Mouse (Mus musculus): ENCODE results near the gene Haus6. TPM values are rescaled to one million over a fixed set of nuclear protein-coding genes. Genes with fewer than 3 reads are reported as not detected.

Gene Haus6
- polyA plus RNA-seq, 1 experiment from 2014 or later = 29.2 TPM

DNA sequence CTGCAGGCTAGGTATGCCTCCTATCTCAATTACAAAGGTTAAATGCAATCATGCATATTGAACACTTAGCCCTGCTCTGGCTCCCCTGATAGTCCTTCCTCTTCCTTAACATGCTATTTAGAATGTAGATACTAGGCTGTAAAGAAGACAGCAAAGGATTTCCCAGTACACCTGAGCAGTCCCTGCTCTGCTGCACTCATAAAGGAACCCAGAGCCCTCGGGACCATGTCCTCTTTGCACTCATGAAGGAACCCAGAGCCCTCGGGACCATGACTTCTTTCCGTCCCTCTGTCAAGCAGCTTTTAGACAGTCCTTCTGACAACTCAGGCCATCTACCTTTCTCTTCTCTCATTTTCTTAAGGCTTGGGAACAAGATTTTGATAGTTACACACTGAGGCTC lies 31.3 kb downstream of the Haus6 start:
- Histone ChIP-seq H3K9ac (ENCODE audit: low read length) (no peak overlapping the region), H3K27me3 (ENCODE audit: control insufficient read depth, insufficient read depth, low read length) (no peaks in the 10 kb centered on the region), H3K27ac (ENCODE audit: low read depth, low read length) (no peak overlapping the region), H3K4me1 (ENCODE audit: control insufficient read depth, insufficient read depth, low read length) (peaks cover 8% of the 10 kb centered on the region), H3K4me2 (ENCODE audit: low read depth) (no peak overlapping the region), H3K36me3 (ENCODE audit: control insufficient read depth, insufficient read depth, low read length) (peaks cover 3% of the 10 kb centered on the region; the same call in 1 of the 2 replicates), H3K9me3 (ENCODE audit: control insufficient read depth, low read length) (no peaks in the 10 kb centered on the region), H3K4me3 (ENCODE audit: low read depth, low read length) (no peak overlapping the region)
- ATAC-seq (ENCODE audit: insufficient read depth, low FRiP score, low TSS enrichment) (no peak), DNase-seq (ENCODE audit: low spot score) (no peak)
- WGBS = 79% methylated on average over 3 of the region's 3 CpGs

DNA sequence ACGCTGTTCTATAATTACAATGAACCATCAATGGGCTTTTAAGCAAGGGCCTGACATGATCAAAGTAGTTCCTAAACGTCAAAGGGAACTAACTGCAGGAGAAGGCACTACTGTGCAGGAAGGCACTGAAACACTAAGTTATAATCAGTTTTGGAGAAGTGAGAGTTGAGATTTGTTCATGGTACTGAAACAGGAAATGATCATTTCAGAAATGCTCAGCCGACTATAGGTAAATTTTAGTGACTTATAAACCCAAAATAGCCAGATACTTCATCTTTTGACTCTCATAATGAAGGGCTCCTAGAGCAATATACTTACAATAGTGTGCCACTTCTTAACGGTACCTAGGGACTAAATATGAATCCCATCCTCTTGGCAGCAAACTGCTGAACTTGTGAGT lies 31.8 kb downstream of the Haus6 start:
- no peak overlapping the region for H3K27ac ChIP-seq (ENCODE audit: low read depth, low read length)
- no peak for DNase-seq (ENCODE audit: low spot score)
- no peak for ATAC-seq (ENCODE audit: insufficient read depth, low FRiP score, low TSS enrichment)
- no peak overlapping the region for H3K9ac ChIP-seq (ENCODE audit: low read length)
- peaks cover 3% of the 10 kb centered on the region; the same call in 1 of the 2 replicates for H3K36me3 ChIP-seq (ENCODE audit: control insufficient read depth, insufficient read depth, low read length)
- 60% methylated on average over 4 of the region's 4 CpGs for WGBS
- no peak overlapping the region for H3K4me2 ChIP-seq (ENCODE audit: low read depth)
- no peaks in the 10 kb centered on the region for H3K9me3 ChIP-seq (ENCODE audit: control insufficient read depth, low read length)
- peaks cover 8% of the 10 kb centered on the region for H3K4me1 ChIP-seq (ENCODE audit: control insufficient read depth, insufficient read depth, low read length)
- no peaks in the 10 kb centered on the region for H3K27me3 ChIP-seq (ENCODE audit: control insufficient read depth, insufficient read depth, low read length)
- no peak overlapping the region for H3K4me3 ChIP-seq (ENCODE audit: low read depth, low read length)

DNA sequence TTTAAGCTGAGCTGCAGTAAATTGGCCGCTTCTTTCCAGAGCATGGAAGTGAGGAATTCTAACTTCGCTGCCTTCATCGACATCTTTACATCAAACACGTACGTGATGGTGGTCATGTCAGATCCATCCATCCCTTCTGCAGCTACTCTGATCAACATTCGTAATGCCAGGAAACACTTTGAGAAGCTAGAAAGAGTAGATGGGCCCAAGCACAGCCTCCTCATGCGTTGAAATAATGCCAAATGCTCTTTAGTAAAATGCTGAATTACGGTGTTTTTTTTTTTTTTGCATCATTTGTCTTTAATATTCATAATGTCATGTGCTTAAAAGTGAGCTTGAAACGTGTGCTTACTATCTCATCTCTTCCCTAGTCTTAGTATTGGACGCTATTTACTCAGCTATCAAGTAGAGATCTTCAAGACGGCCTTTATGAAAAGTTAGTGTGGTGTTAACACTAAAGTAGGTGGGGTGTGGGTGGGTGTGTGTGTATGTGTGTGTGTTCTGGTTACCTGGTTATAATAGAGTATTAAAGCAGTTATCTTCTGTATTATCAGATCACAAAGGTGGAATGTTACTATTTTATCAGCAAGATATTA lies 35.1 kb downstream of the Haus6 start:
- no peak for ATAC-seq (ENCODE audit: insufficient read depth, low FRiP score, low TSS enrichment)
- H3K4me2 ChIP-seq (ENCODE audit: low read depth) = peak overlapping the region; percentile 68

DNA sequence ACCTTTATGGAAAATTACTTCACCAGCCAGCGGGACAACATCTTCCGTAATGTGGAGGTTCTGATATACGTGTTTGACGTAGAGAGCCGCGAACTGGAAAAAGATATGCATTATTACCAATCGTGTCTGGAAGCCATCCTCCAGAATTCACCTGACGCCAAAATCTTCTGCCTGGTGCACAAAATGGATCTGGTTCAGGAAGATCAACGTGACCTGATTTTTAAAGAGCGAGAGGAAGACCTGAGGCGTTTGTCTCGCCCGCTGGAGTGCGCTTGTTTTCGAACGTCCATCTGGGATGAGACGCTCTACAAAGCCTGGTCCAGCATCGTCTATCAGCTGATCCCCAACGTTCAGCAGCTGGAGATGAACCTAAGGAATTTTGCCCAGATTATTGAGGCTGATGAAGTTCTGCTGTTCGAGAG lies 35.7 kb downstream of the Haus6 start:
- no peaks in the 10 kb centered on the region for H3K36me3 ChIP-seq (ENCODE audit: control insufficient read depth, insufficient read depth, low read length)
- peak overlapping the region; percentile 97 for H3K27ac ChIP-seq (ENCODE audit: low read depth, low read length)
- DNase-seq (ENCODE audit: low spot score) (peak; percentile 68), ATAC-seq (ENCODE audit: insufficient read depth, low FRiP score, low TSS enrichment) (peak; percentile 7)
- H3K9me3 ChIP-seq (ENCODE audit: control insufficient read depth, low read length) = no peaks in the 10 kb centered on the region
- peak overlapping the region; percentile 68 for H3K4me2 ChIP-seq (ENCODE audit: low read depth)
- under 1% methylated on average over 20 of the region's 20 CpGs for WGBS
- H3K4me1 ChIP-seq (ENCODE audit: control insufficient read depth, insufficient read depth, low read length) = peaks cover 8% of the 10 kb centered on the region
- peak overlapping the region; percentile 93 for H3K9ac ChIP-seq (ENCODE audit: low read length)
- H3K27me3 ChIP-seq (ENCODE audit: control insufficient read depth, insufficient read depth, low read length) = no peaks in the 10 kb centered on the region
- peak overlapping the region; percentile 84 for H3K4me3 ChIP-seq (ENCODE audit: low read depth, low read length)

More for the DNA sequence above, 35.1 kb downstream of the Haus6 start:
- Histone ChIP-seq H3K9me3 (ENCODE audit: control insufficient read depth, low read length) (no peaks in the 10 kb centered on the region), H3K9ac (ENCODE audit: low read length) (peak overlapping the region; percentile 93), H3K27me3 (ENCODE audit: control insufficient read depth, insufficient read depth, low read length) (no peaks in the 10 kb centered on the region), H3K4me1 (ENCODE audit: control insufficient read depth, insufficient read depth, low read length) (peaks cover 8% of the 10 kb centered on the region), H3K4me3 (ENCODE audit: low read depth, low read length) (peak overlapping the region; percentile 84), H3K27ac (ENCODE audit: low read depth, low read length) (no peak overlapping the region), H3K36me3 (ENCODE audit: control insufficient read depth, insufficient read depth, low read length) (no peaks in the 10 kb centered on the region)
- DNase-seq (ENCODE audit: low spot score) = no peak
- 11% methylated on average over 11 of the region's 11 CpGs for WGBS

DNA sequence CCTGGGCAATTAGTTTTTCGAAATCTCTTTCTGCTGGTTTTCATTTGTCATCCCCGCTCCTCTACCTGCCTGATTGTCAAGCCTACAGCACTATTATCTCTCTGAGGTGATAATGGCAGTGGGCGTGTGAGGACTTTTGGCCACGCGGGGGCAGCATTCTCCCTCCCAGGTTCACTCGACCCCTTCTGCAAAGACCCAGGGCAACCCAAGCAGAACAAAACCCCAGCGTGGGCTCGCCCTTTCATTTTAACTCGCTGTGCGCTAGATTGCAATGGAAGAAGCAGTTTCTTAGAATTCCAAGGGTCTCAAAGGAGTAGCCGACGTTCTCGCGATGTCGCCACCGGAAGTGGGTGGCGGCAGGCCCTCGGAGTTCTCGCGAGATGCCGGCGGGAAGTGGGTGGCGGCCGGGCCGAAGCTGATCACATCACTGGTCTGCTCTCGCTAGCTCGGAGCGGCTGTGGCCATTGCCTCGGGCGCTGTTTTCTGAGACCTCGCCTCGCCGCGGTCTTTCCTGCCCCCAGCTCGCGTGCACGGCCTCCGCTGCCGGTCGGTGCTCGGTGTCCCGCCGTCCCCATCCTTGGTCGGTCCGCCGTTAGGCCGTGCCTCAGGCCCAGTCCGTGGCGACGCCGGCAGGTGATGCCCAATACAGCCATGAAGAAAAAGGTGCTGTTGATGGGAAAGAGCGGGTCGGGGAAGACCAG lies 36.4 kb downstream of the Haus6 start, which contains the start of gene Rraga:
Gene Rraga, plus strand, starts transcription at position 386 of the 701 bp plus-strand sequence.
- H3K27ac ChIP-seq (ENCODE audit: low read depth, low read length) = peak within 1 kb of the TSS; percentile 97
- under 1% methylated on average over 53 of the region's 53 CpGs for WGBS
- peak; percentile 97 for DNase-seq (ENCODE audit: low spot score)

DNA sequence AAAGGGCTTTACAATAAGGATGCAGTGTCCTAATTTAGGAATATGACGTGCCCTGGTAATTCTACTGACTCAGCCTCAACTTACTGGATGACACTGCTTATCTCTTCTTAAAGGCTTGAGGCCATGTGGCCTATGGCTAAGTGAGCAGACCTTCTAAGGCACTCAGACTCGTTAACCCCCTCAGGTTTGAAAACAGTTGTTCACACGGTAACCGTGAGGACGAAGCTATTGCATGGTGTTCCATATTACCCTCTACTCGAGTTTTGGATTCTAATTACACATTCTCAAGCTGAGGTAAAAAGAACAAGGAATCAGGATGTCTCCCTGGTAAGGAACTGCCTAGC lies 36.9 kb downstream of the Haus6 start:
- 19% methylated on average over 6 of the region's 6 CpGs for WGBS
- Histone ChIP-seq H3K36me3 (ENCODE audit: control insufficient read depth, insufficient read depth, low read length) (no peaks in the 10 kb centered on the region), H3K27ac (ENCODE audit: low read depth, low read length) (peak overlapping the region; percentile 97), H3K27me3 (ENCODE audit: control insufficient read depth, insufficient read depth, low read length) (no peaks in the 10 kb centered on the region), H3K4me2 (ENCODE audit: low read depth) (peak overlapping the region; percentile 46), H3K9ac (ENCODE audit: low read length) (peak overlapping the region; percentile 93), H3K4me1 (ENCODE audit: control insufficient read depth, insufficient read depth, low read length) (peaks cover 8% of the 10 kb centered on the region), H3K9me3 (ENCODE audit: control insufficient read depth, low read length) (no peaks in the 10 kb centered on the region), H3K4me3 (ENCODE audit: low read depth, low read length) (peak overlapping the region; percentile 84)
- ATAC-seq (ENCODE audit: insufficient read depth, low FRiP score, low TSS enrichment) = peak; percentile 48
- DNase-seq (ENCODE audit: low spot score) = no peak

More for the DNA sequence above, 36.4 kb downstream of the Haus6 start, which contains the start of gene Rraga:
- Histone ChIP-seq H3K4me1 (ENCODE audit: control insufficient read depth, insufficient read depth, low read length) (peaks cover 8% of the 10 kb centered on the region), H3K9ac (ENCODE audit: low read length) (peak within 1 kb of the TSS; percentile 93), H3K36me3 (ENCODE audit: control insufficient read depth, insufficient read depth, low read length) (no peaks in the 10 kb centered on the region), H3K4me2 (ENCODE audit: low read depth) (peak within 1 kb of the TSS; percentile 68), H3K27me3 (ENCODE audit: control insufficient read depth, insufficient read depth, low read length) (no peaks in the 10 kb centered on the region), H3K4me3 (ENCODE audit: low read depth, low read length) (peak within 1 kb of the TSS; percentile 84), H3K9me3 (ENCODE audit: control insufficient read depth, low read length) (no peaks in the 10 kb centered on the region)
- peak; percentile 95 for ATAC-seq (ENCODE audit: insufficient read depth, low FRiP score, low TSS enrichment)

DNA sequence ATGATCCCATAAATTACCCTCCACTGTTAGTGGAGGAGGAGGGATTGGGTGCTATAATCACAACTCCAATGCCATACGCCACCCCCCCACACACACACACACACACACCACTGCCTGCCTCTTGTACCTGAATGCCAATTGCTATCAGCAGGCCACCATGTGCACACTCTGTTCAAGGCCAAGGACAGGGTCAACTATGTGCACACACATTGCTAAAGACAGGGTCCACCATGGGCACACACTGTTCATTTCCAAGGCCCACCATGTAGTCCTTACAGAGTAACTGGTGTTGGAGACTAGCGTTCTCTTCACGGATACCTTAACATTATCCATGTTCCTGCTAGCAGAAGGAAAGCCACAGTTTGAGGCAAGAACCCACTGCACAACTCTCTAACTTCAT lies 50.8 kb downstream of the Haus6 start:
- Histone ChIP-seq H3K36me3 (ENCODE audit: control insufficient read depth, insufficient read depth, low read length) (no peaks in the 10 kb centered on the region), H3K27ac (ENCODE audit: low read depth, low read length) (no peak overlapping the region), H3K27me3 (ENCODE audit: control insufficient read depth, insufficient read depth, low read length) (no peaks in the 10 kb centered on the region), H3K9me3 (ENCODE audit: control insufficient read depth, low read length) (no peaks in the 10 kb centered on the region), H3K9ac (ENCODE audit: low read length) (no peak overlapping the region), H3K4me1 (ENCODE audit: control insufficient read depth, insufficient read depth, low read length) (no peaks in the 10 kb centered on the region), H3K4me2 (ENCODE audit: low read depth) (no peak overlapping the region), H3K4me3 (ENCODE audit: low read depth, low read length) (no peak overlapping the region)
- ATAC-seq (ENCODE audit: insufficient read depth, low FRiP score, low TSS enrichment) = no peak
- WGBS = 96% methylated on average over 3 of the region's 3 CpGs
- DNase-seq (ENCODE audit: low spot score) = no peak

DNA sequence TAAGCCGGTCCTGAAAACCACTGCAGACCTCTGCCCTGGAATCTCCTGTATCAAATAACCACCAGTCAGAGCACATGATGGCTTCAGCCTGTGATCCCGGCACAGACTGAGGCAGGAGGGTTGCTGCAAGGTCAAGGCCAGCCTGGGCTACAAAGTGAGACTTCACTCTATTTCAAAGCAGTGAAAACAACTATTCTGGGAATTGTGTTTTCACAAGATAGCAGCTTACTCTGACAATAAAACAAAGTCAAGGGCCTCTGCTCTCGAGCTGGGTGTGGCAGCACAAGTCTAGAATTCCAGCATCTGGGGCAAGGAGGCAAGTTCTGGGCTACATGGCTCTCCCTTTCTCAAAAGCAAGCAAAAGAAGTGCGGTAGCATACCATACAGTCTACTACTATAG lies 52.8 kb downstream of the Haus6 start:
- 78% methylated on average over 4 of the region's 4 CpGs for WGBS
- H3K27ac ChIP-seq (ENCODE audit: low read depth, low read length) = no peak overlapping the region
- no peaks in the 10 kb centered on the region for H3K4me1 ChIP-seq (ENCODE audit: control insufficient read depth, insufficient read depth, low read length)
- ATAC-seq (ENCODE audit: insufficient read depth, low FRiP score, low TSS enrichment) (no peak), DNase-seq (ENCODE audit: low spot score) (no peak)
- H3K27me3 ChIP-seq (ENCODE audit: control insufficient read depth, insufficient read depth, low read length) = no peaks in the 10 kb centered on the region
- H3K9ac ChIP-seq (ENCODE audit: low read length) = no peak overlapping the region
- H3K4me2 ChIP-seq (ENCODE audit: low read depth) = no peak overlapping the region
- no peak overlapping the region for H3K4me3 ChIP-seq (ENCODE audit: low read depth, low read length)
- H3K9me3 ChIP-seq (ENCODE audit: control insufficient read depth, low read length) = no peaks in the 10 kb centered on the region
- H3K36me3 ChIP-seq (ENCODE audit: control insufficient read depth, insufficient read depth, low read length) = no peaks in the 10 kb centered on the region

DNA sequence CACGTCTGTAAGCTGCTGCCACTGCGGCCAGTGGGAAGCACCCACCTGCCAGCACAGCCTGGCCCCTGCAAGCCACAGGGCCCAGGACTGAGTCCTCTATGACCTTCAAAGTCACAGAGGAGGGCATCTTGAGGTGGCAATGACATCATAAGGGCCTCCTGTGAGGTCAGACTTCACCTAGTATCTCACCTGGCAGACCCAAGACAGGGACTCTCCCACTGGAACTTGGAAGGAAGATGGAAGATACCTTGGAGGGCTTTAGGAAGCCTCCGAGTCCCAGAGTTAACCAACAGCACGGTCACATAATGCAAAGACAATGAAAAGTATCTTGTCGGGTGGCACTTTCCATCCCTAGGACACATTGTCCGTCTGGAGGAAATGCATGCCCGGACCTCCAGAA lies 53.6 kb downstream of the Haus6 start, which contains the start of gene Saxo1:
Gene Saxo1, minus strand, starts transcription at position 101 of the 400 bp plus-strand sequence.
- 92% methylated on average over 7 of the region's 7 CpGs for WGBS
- Histone ChIP-seq H3K4me1 (ENCODE audit: control insufficient read depth, insufficient read depth, low read length) (no peaks in the 10 kb centered on the region), H3K9me3 (ENCODE audit: control insufficient read depth, low read length) (no peaks in the 10 kb centered on the region), H3K27me3 (ENCODE audit: control insufficient read depth, insufficient read depth, low read length) (no peaks in the 10 kb centered on the region), H3K4me3 (ENCODE audit: low read depth, low read length) (no peak within 1 kb of the TSS), H3K27ac (ENCODE audit: low read depth, low read length) (no peak within 1 kb of the TSS), H3K4me2 (ENCODE audit: low read depth) (no peak within 1 kb of the TSS), H3K9ac (ENCODE audit: low read length) (no peak within 1 kb of the TSS), H3K36me3 (ENCODE audit: control insufficient read depth, insufficient read depth, low read length) (no peaks in the 10 kb centered on the region)
- DNase-seq (ENCODE audit: low spot score) (no peak), ATAC-seq (ENCODE audit: insufficient read depth, low FRiP score, low TSS enrichment) (no peak; the same call in 1 of the 2 replicates)
